Mouse (Mus musculus): ENCODE measurements around the gene Hbq1a. TPM values are rescaled to one million over a fixed set of nuclear protein-coding genes. Genes with fewer than 3 reads are reported as not detected.
"Not testable (repeated sequence)": the region's sequence is repeated elsewhere in the genome, so short reads cannot be mapped to it uniquely, and the experiment has no call there.

The Hbq1a gene
- polyA plus RNA-seq (2015; fragmentation: Nextera tagmentation; extraction: Ambion mirVana), result 1.3 and 1.9 TPM in 2 replicates

DNA sequence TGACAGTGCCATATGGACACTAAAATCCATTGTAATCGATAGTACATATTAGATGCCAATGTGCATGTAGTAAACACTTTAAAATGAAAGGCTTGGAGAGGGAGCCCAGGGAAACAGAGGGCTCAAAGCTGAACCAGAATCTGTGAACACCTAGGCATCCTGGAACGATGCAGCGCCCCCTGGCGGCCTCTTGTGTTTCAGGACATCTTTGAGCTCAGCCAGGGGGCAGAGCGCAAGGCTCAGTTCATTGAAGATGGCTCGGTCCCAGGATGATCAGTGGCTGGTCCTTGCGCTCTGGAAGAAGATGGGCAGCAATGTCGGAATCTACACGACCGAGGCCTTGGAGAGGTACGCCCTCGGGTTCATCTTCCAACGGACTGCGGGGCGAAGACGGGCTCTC, at the start of gene Hbq1a:
Hbq1a (plus strand) TSS at position 205 of the 400 bp plus-strand sequence.
- peak within 1 kb of the TSS; percentile 46 for H3K4me2 ChIP-seq (ENCODE audit: low read length)
- WGBS, result 7% methylated on average over 16 of the region's 16 CpGs
- H3K4me1 ChIP-seq (replicated peaks; ENCODE audit: control insufficient read depth, insufficient read depth, low read length); H3K36me3 ChIP-seq (ENCODE audit: control insufficient read depth, insufficient read depth); H3K27ac ChIP-seq (ENCODE audit: low read length); H3K9me3 ChIP-seq (ENCODE audit: control insufficient read depth, low read length); H3K27me3 ChIP-seq (replicated peaks; ENCODE audit: control insufficient read depth, insufficient read depth, low read length): not testable (repeated sequence)
- H3K4me3 ChIP-seq (replicated peaks; ENCODE audit: low read length), result peak within 1 kb of the TSS; percentile 30
- 0 out of 2 replicates have a peak within 1 kb of the TSS, but pooled peaks have one; percentile 25 for H3K9ac ChIP-seq (replicated peaks; ENCODE audit: low read depth, low read length)
- peak; percentile 72 for ATAC-seq

DNA sequence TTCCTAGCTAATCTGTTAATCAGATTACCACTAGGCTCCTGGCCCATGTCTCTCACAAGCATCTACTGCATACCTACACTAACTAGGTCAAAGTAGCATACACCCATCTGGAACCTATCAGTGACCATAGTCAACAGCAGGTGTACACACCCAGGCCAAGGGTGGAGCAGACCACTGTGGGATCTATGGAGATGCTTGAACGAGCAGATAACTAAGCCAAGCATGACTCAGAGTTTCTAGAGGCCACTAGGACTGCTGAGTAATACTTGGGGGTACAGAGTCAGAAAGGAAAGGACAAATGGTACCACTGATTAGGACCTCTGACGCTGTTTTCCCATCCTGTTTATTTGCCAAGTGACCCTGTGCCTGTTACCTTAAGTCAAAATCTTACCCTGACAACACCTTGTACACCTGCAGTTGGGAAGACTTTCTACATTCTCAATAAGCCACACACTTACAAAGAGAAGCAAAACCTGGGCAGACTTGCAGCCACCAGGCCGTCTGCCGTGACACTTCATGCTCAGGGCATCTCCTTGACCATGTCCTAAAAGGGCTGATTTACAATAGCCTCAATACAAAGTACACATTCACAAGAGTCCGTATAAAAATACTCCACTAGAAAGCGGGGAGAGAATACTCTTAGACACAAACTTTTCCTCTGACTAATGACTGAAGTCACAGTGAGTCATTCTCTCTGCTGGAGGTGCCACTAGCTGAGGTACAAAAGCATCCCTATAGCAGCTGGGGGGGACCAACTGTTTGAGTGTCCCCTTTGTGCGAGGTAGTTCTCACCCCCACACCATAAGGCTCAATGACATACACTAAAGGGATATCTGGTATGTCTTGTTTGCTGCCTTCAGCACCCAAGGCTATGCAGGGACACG, 48.7 kb upstream of the Hbq1a start:
- Histone ChIP-seq H3K9me3 (ENCODE audit: control insufficient read depth, low read length) (no peaks in the 10 kb centered on the region), H3K27me3 (replicated peaks; ENCODE audit: control insufficient read depth, insufficient read depth, low read length) (no peaks in the 10 kb centered on the region), H3K27ac (ENCODE audit: low read length) (no peak overlapping the region), H3K4me1 (replicated peaks; ENCODE audit: control insufficient read depth, insufficient read depth, low read length) (no peaks in the 10 kb centered on the region), H3K4me3 (replicated peaks; ENCODE audit: low read length) (no peak overlapping the region), H3K36me3 (ENCODE audit: control insufficient read depth, insufficient read depth) (peaks cover 11% of the 10 kb centered on the region; the same call in 1 of the 2 replicates), H3K4me2 (ENCODE audit: low read length) (no peak overlapping the region), H3K9ac (replicated peaks; ENCODE audit: low read depth, low read length) (no peak overlapping the region)
- no peak for ATAC-seq
- 86% methylated on average over 8 of the region's 8 CpGs for WGBS

DNA sequence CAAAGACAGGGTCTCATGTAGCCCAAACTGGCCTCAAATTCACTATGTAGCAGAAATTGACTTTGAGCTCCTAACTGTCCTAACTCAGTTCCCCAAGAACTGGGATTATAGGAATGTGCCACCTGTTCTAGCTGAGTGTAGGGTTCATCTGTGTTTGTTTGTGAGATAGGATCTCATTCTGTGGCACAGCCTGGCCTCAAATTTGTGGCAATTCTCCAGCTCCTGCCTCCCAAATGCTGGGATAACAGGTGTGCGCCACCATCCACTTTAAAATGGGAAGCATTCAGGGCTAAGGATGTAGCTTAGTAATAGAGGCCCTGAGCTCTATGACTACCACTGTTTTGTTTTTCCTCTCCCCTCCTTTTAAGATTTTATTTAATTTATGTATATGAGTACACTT, 46.7 kb upstream of the Hbq1a start:
- ATAC-seq, result no peak
- Histone ChIP-seq H3K4me3 (replicated peaks; ENCODE audit: low read length) (no peak overlapping the region), H3K27me3 (replicated peaks; ENCODE audit: control insufficient read depth, insufficient read depth, low read length) (no peaks in the 10 kb centered on the region), H3K27ac (ENCODE audit: low read length) (no peak overlapping the region), H3K9me3 (ENCODE audit: control insufficient read depth, low read length) (no peaks in the 10 kb centered on the region), H3K36me3 (ENCODE audit: control insufficient read depth, insufficient read depth) (peaks cover 6% of the 10 kb centered on the region; the same call in 1 of the 2 replicates), H3K9ac (replicated peaks; ENCODE audit: low read depth, low read length) (no peak overlapping the region), H3K4me2 (ENCODE audit: low read length) (no peak overlapping the region), H3K4me1 (replicated peaks; ENCODE audit: control insufficient read depth, insufficient read depth, low read length) (no peaks in the 10 kb centered on the region)
- 86% methylated on average over 1 of the region's 1 CpGs for WGBS

DNA sequence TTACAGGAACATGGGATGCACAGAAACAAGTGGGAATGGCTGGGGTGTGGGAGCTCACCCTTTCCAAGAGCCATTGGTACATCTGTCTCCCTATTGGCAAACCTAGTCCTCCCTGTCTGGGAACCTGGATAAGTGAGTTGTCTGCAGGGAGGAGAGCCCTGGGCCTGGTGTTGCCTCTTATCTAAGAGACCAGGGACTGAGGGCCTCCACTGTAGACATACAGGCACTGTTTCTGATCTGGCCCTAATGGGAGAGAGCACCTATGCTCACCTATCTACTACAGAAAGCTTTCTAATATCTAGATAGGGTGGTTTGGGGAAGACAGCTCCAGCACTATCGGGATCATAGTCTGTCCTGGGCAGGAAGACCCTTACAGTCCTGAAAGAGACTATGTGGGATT, 43.7 kb upstream of the Hbq1a start:
- no peaks in the 10 kb centered on the region for H3K27me3 ChIP-seq (replicated peaks; ENCODE audit: control insufficient read depth, insufficient read depth, low read length)
- peaks cover 5% of the 10 kb centered on the region; the same call in 1 of the 2 replicates for H3K36me3 ChIP-seq (ENCODE audit: control insufficient read depth, insufficient read depth)
- no peak overlapping the region for H3K9ac ChIP-seq (replicated peaks; ENCODE audit: low read depth, low read length)
- 95% methylated on average over 1 of the region's 1 CpGs for WGBS
- no peaks in the 10 kb centered on the region for H3K4me1 ChIP-seq (replicated peaks; ENCODE audit: control insufficient read depth, insufficient read depth, low read length)
- no peak for ATAC-seq
- no peaks in the 10 kb centered on the region for H3K9me3 ChIP-seq (ENCODE audit: control insufficient read depth, low read length)
- no peak overlapping the region for H3K4me2 ChIP-seq (ENCODE audit: low read length)
- no peak overlapping the region for H3K27ac ChIP-seq (ENCODE audit: low read length)
- no peak overlapping the region for H3K4me3 ChIP-seq (replicated peaks; ENCODE audit: low read length)

DNA sequence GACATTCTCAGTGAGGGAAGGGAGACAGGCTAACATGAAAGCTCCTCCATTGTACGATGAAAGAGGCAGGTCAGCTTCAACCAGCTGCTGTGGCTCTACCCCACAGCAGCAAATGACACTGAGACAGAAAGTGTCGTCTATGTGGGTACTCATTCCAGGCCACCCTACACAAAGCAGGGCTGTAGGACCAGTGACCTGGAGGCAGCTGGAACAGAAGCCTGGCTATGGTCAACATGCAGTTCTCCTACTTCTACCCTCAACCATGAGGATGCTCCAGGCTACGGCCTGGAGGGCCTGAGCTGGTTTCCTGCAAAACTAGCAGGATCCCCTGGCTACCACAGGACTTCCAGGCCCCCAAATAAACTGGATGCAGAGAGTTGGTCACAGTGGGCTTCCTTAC, 43.3 kb upstream of the Hbq1a start:
- H3K27ac ChIP-seq (ENCODE audit: low read length), result no peak overlapping the region
- no peak overlapping the region for H3K9ac ChIP-seq (replicated peaks; ENCODE audit: low read depth, low read length)
- no peaks in the 10 kb centered on the region for H3K9me3 ChIP-seq (ENCODE audit: control insufficient read depth, low read length)
- 82% methylated on average over 3 of the region's 3 CpGs for WGBS
- no peak overlapping the region for H3K4me3 ChIP-seq (replicated peaks; ENCODE audit: low read length)
- no peaks in the 10 kb centered on the region for H3K27me3 ChIP-seq (replicated peaks; ENCODE audit: control insufficient read depth, insufficient read depth, low read length)
- no peaks in the 10 kb centered on the region for H3K4me1 ChIP-seq (replicated peaks; ENCODE audit: control insufficient read depth, insufficient read depth, low read length)
- ATAC-seq, result no peak
- H3K36me3 ChIP-seq (ENCODE audit: control insufficient read depth, insufficient read depth), result peaks cover 5% of the 10 kb centered on the region; the same call in 1 of the 2 replicates
- H3K4me2 ChIP-seq (ENCODE audit: low read length), result no peak overlapping the region

DNA sequence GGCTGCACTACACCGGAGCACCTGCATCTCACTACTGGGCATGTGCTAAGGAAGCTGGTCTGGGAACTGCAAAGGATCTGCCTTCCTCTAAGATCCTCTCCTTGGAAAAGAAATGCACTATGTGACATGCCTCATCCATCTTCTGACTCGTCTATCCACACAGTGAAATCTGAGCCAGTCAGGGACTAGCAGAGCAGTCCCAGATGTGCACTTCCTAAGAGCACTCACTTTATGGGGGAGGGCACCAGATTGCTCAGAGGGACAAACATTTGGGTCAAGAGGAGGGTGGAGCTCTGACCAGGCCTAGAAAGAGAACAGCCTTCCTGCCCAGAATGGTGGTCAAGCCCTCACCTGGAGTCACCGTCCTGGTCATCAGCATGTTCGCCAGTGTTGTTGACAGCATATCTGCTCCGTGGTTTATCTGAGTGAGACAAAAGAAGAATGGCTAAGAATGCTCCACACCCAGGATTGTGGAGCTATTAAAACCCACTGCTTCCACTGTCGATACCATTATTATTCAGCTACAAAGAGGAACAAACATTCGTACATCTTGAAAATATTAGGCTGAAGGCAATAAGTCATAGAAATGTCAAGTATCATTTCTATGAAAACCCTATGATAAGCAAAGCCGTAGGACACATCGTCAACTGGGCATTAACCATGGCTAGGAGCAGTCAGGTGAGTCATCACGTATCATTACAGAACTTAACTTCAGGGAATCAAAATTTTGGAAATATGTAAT, 37.0 kb upstream of the Hbq1a start:
- no peak for ATAC-seq
- no peaks in the 10 kb centered on the region for H3K27me3 ChIP-seq (replicated peaks; ENCODE audit: control insufficient read depth, insufficient read depth, low read length)
- 92% methylated on average over 10 of the region's 10 CpGs for WGBS

DNA sequence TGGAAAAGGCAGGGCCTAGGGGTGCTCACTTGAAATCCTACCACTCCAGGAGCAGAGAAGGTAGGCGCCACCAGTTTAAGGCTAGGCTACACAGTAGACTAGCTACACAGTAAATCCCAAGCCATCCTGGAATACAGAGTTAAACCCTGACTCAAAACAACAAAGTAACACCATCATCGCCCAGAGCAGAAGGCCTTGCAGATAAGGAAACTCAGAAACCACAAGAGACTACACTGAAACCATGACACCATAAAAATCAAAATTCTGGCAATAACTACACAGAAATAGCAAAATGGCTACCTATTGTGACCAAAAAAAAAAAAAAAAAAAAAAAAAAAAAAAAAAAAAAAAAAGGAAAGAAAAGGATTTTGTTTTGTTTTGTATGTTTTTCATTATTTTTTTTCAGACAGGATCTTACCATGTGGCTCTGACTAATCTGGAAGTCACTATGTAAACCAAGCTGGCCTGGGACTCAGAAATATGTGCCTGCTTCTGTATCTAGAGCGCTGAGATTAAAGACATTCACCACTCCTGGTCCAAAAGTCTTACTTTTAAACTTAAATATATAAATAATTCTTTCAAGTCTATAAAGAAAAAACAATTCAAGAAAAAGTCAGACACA, 34.6 kb upstream of the Hbq1a start:
- H3K4me2 ChIP-seq (ENCODE audit: low read length), result no peak overlapping the region
- H3K4me1 ChIP-seq (replicated peaks; ENCODE audit: control insufficient read depth, insufficient read depth, low read length), result peaks cover 16% of the 10 kb centered on the region
- 91% methylated on average over 3 of the region's 3 CpGs for WGBS
- no peak for ATAC-seq
- no peak overlapping the region for H3K9ac ChIP-seq (replicated peaks; ENCODE audit: low read depth, low read length)
- no peaks in the 10 kb centered on the region for H3K9me3 ChIP-seq (ENCODE audit: control insufficient read depth, low read length)
- no peak overlapping the region for H3K27ac ChIP-seq (ENCODE audit: low read length)
- no peak overlapping the region for H3K4me3 ChIP-seq (replicated peaks; ENCODE audit: low read length)
- peaks cover 1% of the 10 kb centered on the region; the same call in 1 of the 2 replicates for H3K36me3 ChIP-seq (ENCODE audit: control insufficient read depth, insufficient read depth)
- no peaks in the 10 kb centered on the region for H3K27me3 ChIP-seq (replicated peaks; ENCODE audit: control insufficient read depth, insufficient read depth, low read length)

More for the DNA sequence above, 37.0 kb upstream of the Hbq1a start:
- H3K4me2 ChIP-seq (ENCODE audit: low read length), result no peak overlapping the region
- H3K27ac ChIP-seq (ENCODE audit: low read length), result no peak overlapping the region
- H3K4me3 ChIP-seq (replicated peaks; ENCODE audit: low read length), result no peak overlapping the region
- no peaks in the 10 kb centered on the region for H3K9me3 ChIP-seq (ENCODE audit: control insufficient read depth, low read length)
- H3K4me1 ChIP-seq (replicated peaks; ENCODE audit: control insufficient read depth, insufficient read depth, low read length), result peaks cover 13% of the 10 kb centered on the region
- no peak overlapping the region for H3K9ac ChIP-seq (replicated peaks; ENCODE audit: low read depth, low read length)
- H3K36me3 ChIP-seq (ENCODE audit: control insufficient read depth, insufficient read depth), result peaks cover 3% of the 10 kb centered on the region; the same call in 1 of the 2 replicates

DNA sequence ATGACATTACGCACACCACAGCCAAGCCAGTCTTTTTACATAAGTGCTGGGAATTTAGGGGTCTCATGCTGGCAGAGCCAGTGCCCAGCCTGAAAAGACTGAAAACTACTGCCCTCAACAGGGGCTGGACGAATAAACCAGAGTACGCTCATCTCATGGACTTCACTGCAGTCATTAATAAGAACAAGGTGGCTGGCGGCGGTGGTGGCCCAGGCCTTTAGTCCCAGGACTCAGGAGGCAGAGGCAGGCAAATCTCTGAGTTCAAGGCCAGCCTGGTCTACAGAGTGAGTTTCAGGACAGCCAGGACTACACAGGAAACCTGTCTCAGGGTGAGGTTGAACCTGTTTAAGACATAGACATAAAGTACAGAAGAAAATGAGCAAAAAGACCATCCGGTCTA, 33.7 kb upstream of the Hbq1a start:
- Histone ChIP-seq H3K27me3 (replicated peaks; ENCODE audit: control insufficient read depth, insufficient read depth, low read length) (no peaks in the 10 kb centered on the region), H3K9ac (replicated peaks; ENCODE audit: low read depth, low read length) (no peak overlapping the region), H3K36me3 (ENCODE audit: control insufficient read depth, insufficient read depth) (no peaks in the 10 kb centered on the region), H3K27ac (ENCODE audit: low read length) (no peak overlapping the region), H3K4me2 (ENCODE audit: low read length) (no peak overlapping the region), H3K4me1 (replicated peaks; ENCODE audit: control insufficient read depth, insufficient read depth, low read length) (peaks cover 16% of the 10 kb centered on the region), H3K9me3 (ENCODE audit: control insufficient read depth, low read length) (no peaks in the 10 kb centered on the region), H3K4me3 (replicated peaks; ENCODE audit: low read length) (no peak overlapping the region)
- 93% methylated on average over 6 of the region's 6 CpGs for WGBS
- no peak for ATAC-seq

DNA sequence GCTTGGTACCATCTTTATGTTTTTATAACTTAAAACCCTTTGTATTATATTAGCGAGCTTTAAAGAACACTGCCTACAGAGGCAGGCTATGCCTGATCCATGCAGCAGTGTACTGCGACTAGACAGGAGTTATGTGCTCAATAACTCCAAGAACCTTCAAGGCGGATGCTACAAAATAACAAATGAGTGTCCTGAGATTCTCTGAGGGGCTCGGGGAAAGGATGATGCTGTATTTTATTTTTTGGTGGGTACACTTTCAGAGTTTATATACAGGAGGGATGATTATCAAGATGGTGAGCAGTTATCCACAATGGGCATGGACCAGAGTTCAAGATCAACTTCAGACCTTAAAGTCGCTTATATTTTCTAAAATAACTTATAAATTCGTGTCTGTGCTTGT, 33.1 kb upstream of the Hbq1a start:
- no peak for ATAC-seq
- Histone ChIP-seq H3K4me2 (ENCODE audit: low read length) (peak overlapping the region; percentile 72), H3K4me1 (replicated peaks; ENCODE audit: control insufficient read depth, insufficient read depth, low read length) (peaks cover 16% of the 10 kb centered on the region), H3K9ac (replicated peaks; ENCODE audit: low read depth, low read length) (peak overlapping the region; percentile 95), H3K27ac (ENCODE audit: low read length) (peak overlapping the region; percentile 96), H3K27me3 (replicated peaks; ENCODE audit: control insufficient read depth, insufficient read depth, low read length) (no peaks in the 10 kb centered on the region), H3K4me3 (replicated peaks; ENCODE audit: low read length) (peak overlapping the region; percentile 82), H3K36me3 (ENCODE audit: control insufficient read depth, insufficient read depth) (no peaks in the 10 kb centered on the region), H3K9me3 (ENCODE audit: control insufficient read depth, low read length) (no peaks in the 10 kb centered on the region)
- 23% methylated on average over 6 of the region's 6 CpGs for WGBS
